Mouse (Mus musculus) gastrocnemius, adult 18-20 months (tissue): ENCODE measurements around the gene Ern2. TPM values are rescaled to one million over a fixed set of nuclear protein-coding genes. Genes with fewer than 3 reads are reported as not detected.

ENCODE experiments used
- DNase-seq: peaks from one replicate; pipeline ENCODE4 v3.0.0; 2021; ENCODE audit warnings: low spot score
- long read RNA-seq, 2 experiments: library from polyadenylated mRNA; stranded (forward); transcript quantifications; one replicate each; pipeline ENCODE4 v2.0.0; 2021
- total RNA-seq, 2 experiments: library from RNA; stranded (reverse); gene quantifications; 2 replicates each; pipeline ENCODE4 v1.2.3; 2021

The Ern2 gene
- not detected for total RNA-seq
- long read RNA-seq, experiment 1: 0 reads
- long read RNA-seq, experiment 2: 0 reads

GRCm38 (mm10) chr7:122186043-122186442, at the start of gene Ern2:
Ern2 (minus strand) TSS chr7:122186207.
- no peak for DNase-seq

DNA sequence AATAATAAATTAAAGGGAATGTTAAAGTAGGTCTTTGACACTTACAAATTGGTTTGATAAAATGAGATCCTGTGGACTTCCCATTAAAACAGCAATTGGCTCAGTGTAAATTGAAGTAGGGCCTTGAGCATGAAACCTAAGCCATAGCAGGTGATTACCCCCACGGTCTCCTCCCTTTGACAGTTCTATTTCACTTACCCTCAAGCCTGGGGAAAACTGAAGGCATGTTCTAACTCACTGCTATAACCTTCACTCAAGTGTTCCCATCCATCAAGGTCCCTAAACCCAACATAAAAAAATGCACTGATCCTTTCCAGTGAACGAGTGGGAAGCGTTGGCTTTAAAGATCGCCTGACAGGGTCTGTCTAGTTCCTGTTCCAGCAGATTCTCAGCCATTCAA, 44.9 kb upstream of the Ern2 start:
- DNase-seq: no peak

DNA sequence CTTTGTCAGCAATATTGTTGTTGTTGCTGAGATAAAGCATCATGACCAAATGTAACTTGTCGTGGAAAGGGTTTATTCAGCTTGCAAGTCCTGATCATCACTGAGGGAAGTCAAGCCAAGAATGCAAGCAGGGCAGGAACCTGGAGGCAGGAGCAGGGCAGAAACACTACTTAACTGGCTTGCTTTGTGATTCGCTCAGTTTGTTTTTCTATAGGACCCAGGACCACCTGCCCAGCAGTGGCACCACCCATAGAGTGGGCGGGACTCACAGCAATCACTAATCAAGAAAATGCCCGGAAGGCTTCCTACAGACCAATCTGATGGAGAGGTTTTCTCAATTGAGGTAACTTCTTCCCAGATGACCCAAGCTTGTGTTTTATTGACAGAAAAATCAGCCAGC, 43.9 kb upstream of the Ern2 start:
- no peak for DNase-seq

- no peak for DNase-seq
Observed at GRCm38 (mm10) chr7:122229306-122229705, 43.3 kb upstream of the Ern2 start.

GRCm38 (mm10) chr7:122226744-122227143, 40.7 kb upstream of the Ern2 start:
- no peak for DNase-seq

GRCm38 (mm10) chr7:122226020-122226742, 40.2 kb upstream of the Ern2 start:
- no peak for DNase-seq

DNA sequence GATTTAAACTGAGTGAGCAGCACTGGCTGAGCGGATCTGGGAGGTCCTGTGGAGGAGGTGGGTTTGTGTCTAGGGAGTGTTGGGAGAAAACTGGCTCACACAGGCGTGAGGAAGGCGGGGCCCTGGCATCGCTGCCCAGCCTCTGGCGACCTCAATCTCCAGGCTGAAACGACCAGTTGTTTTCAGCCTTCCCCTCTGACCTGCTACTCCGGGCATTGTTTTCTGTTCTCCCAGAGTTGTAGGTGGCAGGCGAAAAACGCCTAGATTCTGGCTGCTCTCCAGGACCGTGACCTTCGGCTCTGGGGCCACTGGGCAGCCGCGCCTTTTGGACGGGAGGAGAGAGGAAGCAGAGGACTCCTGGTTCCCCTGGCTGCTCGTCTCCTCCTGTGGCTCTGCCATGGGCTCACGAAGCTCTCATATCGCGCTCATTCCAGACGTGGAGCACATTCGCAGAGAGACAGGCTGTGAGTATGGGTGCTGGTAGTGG, 33.4 kb upstream of the Ern2 start, which contains the start of gene Chp2:
Gene Chp2, plus strand, starts transcription at position 182 of the 487 bp plus-strand sequence.
- peak; percentile 24 for DNase-seq

DNA sequence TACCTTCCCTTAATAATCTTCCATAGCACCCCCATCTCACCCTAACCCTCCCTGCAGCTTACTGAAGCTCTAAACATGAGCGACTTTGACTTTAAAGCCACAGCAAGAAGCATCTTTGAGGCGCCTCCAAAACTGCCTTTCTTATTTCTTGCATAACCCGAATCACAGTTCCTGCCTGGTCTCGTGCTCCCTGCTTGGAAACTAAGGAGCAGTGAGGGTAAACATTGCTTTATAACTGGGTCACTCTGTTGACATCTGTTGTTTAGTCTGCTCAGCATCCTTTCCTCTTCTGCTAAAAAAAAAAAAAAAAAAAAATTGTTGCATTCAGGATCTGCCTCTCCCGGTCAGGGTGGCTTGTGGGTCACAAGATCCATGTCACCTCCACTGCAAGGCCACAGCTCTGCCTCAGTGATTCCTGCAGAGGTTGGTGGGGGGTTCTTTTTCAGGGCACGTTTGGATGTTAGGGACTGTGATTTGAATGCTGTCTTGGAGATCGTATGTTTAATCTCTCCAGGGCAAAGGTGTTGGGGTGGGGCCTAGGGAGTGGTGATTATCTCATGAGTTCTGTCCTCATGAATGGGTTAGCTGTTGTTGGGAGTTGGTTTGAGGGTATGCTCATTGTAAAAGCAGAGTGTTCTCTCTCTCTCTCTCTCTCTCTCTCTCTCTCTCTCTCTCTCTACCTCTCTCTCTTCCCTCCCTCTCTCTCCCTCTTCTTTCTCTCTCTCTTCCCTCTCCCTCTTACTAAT, 22.4 kb upstream of the Ern2 start:
- no peak for DNase-seq

DNA sequence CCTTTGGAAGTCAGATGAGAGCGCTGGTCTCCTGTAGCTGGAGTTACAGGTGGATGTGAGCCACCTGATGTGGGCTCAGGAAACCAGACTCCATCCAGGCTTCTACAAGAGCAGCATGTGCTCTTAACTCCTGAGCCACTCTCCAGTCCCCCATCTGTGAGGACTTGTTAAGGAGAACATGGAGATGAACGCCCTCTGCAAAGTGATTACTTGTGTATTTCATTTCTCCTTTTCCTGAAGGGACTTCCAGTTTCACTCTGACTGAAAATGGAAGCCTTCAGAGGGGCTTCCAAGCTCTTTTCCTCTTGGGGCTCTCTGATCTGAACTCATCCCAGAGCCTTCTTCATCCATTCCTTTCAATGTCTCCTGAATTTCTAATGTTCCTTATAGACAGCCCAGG, 20.1 kb upstream of the Ern2 start:
- no peak for DNase-seq

- DNase-seq: no peak
Observed at GRCm38 (mm10) chr7:122203936-122204335, 17.9 kb upstream of the Ern2 start.

DNA sequence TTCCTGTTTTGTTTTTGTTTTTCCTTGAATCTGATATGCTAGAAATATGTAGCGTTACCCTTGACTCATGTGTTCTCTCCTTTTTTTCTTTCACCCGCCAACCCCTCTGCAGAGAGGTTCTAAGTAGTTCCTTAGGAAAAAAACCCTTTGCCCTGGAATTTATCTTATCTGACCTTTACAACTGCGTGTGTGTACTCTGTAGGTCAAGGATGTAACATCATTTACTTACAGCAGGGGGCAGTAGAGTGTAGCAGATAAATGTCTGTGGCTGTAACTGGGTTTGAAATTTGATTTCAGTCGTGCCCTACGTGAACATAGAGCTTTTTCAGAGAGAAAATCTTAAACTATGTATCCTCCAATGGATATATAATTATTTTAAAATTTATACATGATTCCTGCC, 13.3 kb upstream of the Ern2 start:
- DNase-seq: peak; percentile 30

GRCm38 (mm10) chr7:122197306-122197705, 11.3 kb upstream of the Ern2 start:
- DNase-seq: peak; percentile 49

DNA sequence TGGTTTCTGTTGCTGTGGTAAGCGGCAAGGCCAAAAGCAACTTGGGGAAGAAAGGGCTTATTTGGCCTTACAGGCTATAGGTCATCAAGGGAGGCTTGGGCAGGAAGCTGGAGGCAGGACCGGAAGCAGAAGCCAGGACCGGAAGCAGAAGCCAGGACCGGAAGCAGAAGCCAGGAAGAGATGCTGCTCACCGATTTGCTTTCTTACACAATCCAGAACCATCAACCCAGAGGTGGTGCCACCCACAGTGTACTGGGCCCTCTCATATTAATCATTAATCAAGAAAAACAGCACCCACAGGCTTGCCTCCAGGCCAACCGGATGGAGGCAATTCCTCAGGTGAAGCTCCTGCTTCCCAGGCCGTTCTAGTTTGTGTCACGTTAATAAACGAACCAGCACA, 10.8 kb upstream of the Ern2 start:
- DNase-seq: no peak

DNA sequence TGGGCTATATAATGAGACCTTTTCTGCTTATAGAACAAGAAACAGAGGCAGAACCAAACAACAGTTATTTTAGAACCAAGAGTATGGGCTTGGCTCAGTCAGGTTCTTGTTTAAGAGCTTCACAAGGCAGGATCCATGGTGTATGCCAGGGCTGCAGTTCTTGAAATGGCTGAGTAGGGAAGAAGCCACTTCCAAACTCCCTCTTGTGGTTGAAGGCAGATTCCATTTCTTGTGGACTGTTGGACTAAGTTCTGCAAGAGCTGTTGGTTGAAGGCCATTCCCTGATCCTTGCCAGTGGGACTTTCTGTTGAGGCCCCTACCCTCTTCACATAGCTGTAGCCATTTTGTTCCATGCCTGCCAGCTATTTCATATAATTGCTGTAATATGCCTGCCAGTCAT, 7.9 kb upstream of the Ern2 start:
- DNase-seq: no peak

- no peak for DNase-seq
Observed at GRCm38 (mm10) chr7:122191097-122191496, 5.1 kb upstream of the Ern2 start.

GRCm38 (mm10) chr7:122189484-122189883, 3.5 kb upstream of the Ern2 start:
- DNase-seq: peak; percentile 26

- DNase-seq: no peak
Observed at GRCm38 (mm10) chr7:122184569-122184968, 1.4 kb downstream of the Ern2 start.

GRCm38 (mm10) chr7:122180720-122181119, 5.3 kb downstream of the Ern2 start:
- DNase-seq: no peak

DNA sequence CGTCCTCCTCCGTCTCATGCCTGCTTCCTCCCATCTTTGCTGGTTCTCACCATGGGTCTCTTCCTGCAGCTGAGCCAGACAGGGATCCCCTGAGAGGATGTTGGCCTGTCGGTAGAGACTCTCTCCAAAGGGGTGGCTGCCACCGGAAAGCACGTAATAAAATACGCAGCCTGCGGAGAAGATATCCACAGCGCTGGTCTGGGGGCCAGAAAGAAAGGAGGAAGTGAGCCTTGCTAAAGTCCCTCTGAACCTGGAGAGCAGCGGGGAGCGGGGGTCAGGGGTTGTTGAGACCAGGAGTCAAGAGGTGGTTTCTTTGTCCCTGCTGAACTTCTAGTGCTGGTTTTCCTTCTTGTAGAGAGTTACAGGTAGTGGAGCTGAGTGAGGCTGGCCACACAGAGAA, 14.4 kb downstream of the Ern2 start:
- no peak for DNase-seq

- no peak for DNase-seq
Observed at GRCm38 (mm10) chr7:122170705-122171104, 15.3 kb downstream of the Ern2 start.

GRCm38 (mm10) chr7:122167203-122167602, 18.8 kb downstream of the Ern2 start:
- DNase-seq: no peak

DNA sequence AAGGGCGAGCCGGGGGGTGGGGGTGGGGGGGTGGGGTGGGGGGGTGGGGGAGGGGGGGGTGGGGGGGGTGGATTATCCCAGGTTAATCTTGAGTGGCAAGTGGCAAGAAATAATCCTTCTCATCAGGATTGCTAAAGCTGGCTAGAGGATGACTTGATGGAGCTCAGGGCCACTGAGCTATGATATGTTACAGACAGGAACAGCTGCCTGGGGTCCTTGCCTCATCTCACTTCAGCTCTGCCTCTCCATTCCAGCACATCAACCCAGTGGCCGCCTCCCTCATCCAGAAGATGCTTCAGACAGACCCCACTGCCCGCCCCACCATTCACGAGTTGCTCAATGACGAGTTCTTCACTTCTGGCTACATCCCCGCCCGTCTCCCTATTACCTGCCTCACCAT, 22.2 kb downstream of the Ern2 start:
- no peak for DNase-seq

DNA sequence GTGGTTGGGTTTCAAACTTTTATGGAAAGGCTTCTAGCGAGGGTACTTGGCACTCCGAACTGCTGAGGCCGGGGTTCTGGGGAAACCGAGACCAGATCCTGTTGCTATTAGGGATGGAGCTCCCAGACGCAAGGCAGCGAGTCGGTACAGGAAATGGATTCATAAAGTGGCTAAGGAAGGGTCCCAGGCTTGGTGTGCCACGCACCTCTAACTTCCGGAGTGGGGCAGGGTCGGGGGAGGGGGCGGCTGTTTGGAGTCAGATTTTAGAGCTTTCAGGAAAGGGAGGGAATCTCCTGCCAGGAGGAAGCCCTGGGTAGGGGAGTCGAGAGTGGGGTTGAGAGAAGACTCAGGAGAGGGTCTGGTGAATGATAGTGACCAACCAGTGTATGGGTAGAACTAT, 26.0 kb downstream of the Ern2 start:
- DNase-seq: no peak
